Mouse (Mus musculus): Measurements from ENCODE around the gene Apol11a.
"Not testable (repeated sequence)": the region's sequence is repeated elsewhere in the genome, so short reads cannot be mapped to it uniquely, and the experiment has no call there.

Gene Apol11a

DNA sequence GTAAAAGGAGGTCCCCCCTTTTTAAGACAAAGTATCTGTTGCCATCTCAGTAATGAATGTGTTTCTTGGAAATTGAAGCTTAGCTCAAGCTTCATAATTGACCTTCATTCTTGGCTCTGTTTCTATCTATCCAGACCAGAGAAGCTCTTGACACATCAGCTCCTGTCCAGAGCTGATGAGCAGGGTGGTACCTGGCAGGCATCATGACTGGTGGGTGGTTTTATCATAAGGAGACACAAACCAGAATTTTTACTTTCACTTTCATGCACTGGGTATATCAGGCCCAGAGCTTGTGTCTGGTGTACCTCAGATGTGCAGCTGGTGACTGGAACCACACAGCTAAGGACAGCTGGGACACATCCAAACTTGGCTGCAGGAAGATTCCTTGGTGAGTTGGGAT is at the start of gene Apol11a:
TSS of gene Apol11a (plus strand) at position 306 of the 400 bp plus-strand sequence.
- DNase-seq (ENCODE audit: low read depth, low spot score): not testable (repeated sequence)

DNA sequence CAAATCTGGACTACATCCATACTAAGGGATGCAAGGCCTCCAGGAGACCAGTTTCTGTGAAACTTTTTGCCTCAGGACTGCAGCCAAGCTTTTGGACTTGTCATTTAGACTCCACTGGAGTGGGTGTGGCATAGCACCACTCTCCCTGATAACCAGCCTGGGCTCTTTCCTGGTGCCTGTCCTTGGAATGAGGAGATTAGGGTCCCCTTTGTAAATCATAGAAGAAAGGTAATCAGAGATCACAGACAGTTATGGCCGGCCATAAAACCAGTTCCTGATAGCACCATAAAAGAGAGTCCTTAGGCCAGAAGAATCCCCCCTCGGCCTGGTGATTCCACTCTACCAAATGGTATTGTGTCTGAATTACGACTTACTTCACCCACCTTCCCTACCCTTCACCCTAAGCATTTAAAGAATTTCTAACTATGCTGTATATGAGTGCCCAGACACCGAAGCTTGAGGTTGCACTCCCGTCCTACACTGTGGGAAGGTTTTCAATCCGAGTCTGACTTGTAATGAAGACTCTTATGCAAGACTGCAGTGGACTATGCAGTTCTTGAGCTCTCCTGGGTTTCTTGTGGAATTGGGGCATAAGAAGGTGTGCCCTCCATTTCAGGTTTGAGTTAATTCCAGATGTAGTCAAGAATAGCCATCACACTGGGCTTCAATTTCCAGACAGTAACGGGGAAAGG is 33.2 kb upstream of the Apol11a start:
- not testable (repeated sequence) for DNase-seq (ENCODE audit: low read depth, low spot score)

GRCm38 (mm10) chr15:77476693-77477092 is 31.4 kb upstream of the Apol11a start, which contains the start of gene Apol10a:
Gene Apol10a, plus strand, starts transcription at chr15:77477047.
- not testable (repeated sequence) for DNase-seq (ENCODE audit: low read depth, low spot score)

- no peak for DNase-seq (ENCODE audit: low read depth, low spot score)
These were observed 25.8 kb upstream of the Apol11a start for GRCm38 (mm10) chr15:77482140-77482794.

DNA sequence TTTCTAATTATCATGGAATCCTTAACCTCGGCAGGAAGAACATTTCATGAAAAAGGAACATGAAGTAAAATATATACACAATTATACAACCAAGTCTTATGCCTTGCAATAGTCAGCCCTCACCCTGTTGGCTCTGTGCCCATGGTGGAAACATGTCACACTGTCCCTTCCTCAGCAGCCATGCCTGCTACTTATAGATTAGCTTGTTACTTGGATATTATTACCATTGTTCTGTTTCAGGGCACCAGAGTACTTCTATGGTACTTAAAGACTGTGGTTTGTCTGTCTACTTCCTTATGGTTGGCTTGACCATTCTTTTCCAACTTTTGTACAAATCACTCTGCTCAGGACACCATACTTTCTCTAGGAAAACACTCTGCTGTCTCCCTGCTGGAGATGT is 14.9 kb upstream of the Apol11a start:
- DNase-seq (ENCODE audit: low read depth, low spot score): not testable (repeated sequence)

DNA sequence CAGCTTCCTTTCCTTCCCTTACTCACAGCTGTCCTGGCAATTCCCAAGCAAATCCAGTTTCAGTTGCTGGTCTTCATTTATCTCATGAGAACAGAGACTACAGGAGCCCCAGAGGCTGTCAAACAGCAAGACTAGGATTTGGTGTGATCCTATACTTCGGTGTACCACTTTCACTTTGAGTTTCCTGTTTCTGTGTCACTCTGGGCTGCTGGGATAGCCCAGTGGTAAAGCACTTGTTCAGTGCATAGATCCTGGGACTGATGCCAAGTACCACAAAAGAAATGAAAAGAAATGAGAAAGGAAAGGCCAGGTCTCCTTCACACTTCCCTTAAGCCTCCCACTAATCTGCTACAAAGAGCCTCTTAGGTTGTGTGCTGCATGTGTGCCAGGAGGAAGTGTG is 13.4 kb upstream of the Apol11a start:
- DNase-seq (ENCODE audit: low read depth, low spot score): not testable (repeated sequence)

DNA sequence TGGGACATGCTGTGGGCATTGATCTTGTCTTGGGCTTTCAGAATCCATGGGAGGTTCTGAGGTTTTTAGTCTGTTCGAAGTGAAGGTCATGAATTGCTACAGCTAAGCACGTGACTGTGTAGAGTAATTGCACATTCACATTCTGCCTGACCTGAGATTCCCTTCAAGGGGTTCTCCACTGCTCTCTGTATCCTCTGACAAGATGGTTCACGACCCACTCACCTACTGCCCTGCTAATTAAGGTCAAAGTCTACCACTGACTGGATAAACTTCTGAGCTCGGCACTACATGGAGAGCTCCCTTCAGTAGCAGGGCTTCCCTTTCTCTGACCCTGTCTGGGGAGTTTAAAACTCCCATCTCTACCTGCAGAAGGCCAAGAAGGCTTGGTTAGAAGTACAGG is 12.5 kb downstream of the Apol11a start:
- not testable (repeated sequence) for DNase-seq (ENCODE audit: low read depth, low spot score)

DNA sequence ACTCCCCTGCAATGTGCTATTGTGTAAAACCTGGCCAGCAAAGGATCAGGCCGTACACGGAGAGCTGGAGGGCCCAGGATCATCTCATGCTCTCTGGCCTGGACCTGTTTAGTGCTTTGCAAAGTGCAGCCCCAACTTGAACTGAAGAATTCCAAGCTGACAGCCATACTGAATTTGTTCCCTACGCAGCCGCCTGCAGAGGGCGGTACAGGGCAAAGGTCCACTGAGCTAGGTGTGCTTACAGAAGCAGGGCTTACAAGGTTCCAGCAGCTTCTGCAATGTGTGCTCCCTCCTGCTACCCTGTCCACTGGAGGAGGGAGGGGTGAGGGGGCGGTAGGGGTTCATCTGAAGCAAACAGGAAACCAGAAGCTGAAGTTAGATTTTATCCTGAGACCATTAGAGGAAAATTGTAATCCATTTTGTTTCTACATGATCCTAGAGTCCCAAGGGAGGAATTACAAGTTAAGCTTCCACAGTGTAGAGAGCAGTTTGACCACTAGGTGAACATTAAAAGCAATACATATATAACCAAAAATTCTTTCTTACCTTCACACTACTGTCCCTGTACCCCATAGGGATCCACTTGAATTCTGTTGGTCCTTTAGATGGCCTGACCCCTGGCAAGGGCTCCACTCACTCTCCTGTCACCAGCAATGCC is 15.2 kb downstream of the Apol11a start:
- not testable (repeated sequence) for DNase-seq (ENCODE audit: low read depth, low spot score)

- DNase-seq (ENCODE audit: low read depth, low spot score): no peak
These were observed 25.1 kb downstream of the Apol11a start, which contains the start of gene Apol7c for GRCm38 (mm10) chr15:77533216-77533615. Gene Apol7c, minus strand, starts transcription at chr15:77533316.

- not testable (repeated sequence) for DNase-seq (ENCODE audit: low read depth, low spot score)
These were observed 31.1 kb downstream of the Apol11a start for GRCm38 (mm10) chr15:77539221-77539620.

DNA sequence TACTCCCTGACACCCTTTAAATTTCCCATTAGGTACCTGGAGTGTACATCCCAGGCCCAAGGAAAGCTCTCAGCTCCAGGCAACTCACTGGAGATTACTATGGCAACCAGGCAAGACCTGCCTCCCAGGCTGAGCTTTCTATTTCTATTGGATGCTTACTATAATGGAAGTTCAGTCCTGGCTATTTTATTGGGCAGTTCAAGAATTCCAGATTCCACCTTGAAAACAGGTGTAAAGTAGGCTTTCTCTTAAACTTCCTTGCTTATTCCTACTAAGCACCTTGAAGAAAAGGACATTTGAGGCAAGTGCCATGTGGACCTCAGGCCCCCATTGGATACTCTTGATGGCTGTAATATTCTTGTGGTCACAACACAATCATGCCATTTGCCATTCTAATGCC is 53.7 kb downstream of the Apol11a start, which contains the start of gene 1700025B11Rik:
TSS of gene 1700025B11Rik (minus strand) at position 101 of the 400 bp plus-strand sequence.
- DNase-seq (ENCODE audit: low read depth, low spot score): no peak

DNA sequence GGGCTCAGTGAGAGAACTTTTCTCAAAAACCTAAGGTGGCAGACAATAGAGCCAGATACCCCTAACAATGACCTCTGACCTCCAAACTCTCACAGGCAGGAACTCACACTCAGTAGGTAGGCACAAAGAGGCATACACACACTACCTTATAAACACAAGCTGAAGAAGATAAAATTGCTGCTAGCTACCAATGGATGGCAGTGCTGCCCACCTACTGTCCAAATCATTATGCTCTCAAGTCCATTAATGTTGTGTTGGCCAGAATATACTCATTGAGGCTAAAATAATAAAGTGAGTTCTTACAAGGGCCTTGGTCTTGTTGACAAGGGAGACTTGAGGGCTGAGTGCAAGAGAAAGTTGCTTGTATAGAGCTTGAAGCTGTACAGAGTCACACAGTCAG is 55.1 kb downstream of the Apol11a start:
- DNase-seq (ENCODE audit: low read depth, low spot score): no peak

Measured in skeletal muscle tissue, adult 2 months (tissue).